Mouse (Mus musculus): ENCODE data around the gene 4931428F04Rik. TPM values are rescaled to one million over a fixed set of nuclear protein-coding genes. Genes with fewer than 3 reads are reported as not detected.

4931428F04Rik gene
- polyA plus RNA-seq, 1 experiment from 2014 or later: 126 TPM

DNA sequence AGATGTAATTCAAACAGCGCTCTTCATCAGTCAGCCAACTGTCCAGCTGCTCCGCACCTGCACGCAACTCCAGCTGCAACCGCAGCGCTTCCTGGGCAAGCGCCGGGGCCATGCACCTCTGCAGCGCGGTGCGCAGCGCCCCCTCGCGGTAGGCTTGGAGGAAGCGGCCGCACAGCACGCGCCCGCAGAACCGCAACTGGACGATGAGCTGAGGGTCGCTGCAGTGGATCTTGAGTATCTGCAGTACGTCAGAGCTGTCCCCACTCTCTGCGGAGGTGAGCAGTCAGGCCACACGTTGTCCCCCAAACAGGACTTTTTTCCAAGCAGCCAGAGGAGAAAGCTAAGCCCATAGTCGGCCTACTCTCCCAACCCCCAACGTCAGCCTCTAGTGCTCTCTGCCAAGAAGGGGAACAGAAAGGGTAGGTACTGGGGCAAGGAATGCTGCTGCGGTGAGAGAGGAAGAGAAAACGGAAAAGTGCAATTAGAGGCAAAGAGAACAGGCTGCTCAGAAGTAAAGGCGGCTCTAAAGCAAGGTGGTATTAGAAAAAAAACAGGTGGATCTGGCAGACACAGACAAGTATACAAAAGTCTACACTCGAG lies 29.8 kb downstream of the 4931428F04Rik start:
- H3K9ac ChIP-seq (ENCODE audit: low read depth, low read length): peak overlapping the region; percentile 50
- H3K27ac ChIP-seq (ENCODE audit: low read depth, low read length): no peak overlapping the region
- peak; percentile 60 for ATAC-seq
- peak overlapping the region; percentile 37 for H3K4me3 ChIP-seq (ENCODE audit: low read length)
- H3K4me1 ChIP-seq (ENCODE audit: control insufficient read depth, insufficient read depth, low read depth, low read length): peaks cover 21% of the 10 kb centered on the region
- H3K36me3 ChIP-seq (ENCODE audit: control insufficient read depth, insufficient read depth, low read length): no peaks in the 10 kb centered on the region
- 4% methylated on average over 30 of the region's 30 CpGs for WGBS
- H3K9me3 ChIP-seq (ENCODE audit: control insufficient read depth, low read length): no peaks in the 10 kb centered on the region
- H3K4me2 ChIP-seq (ENCODE audit: low read length): peak overlapping the region; percentile 65
- peaks cover 36% of the 10 kb centered on the region for H3K27me3 ChIP-seq (replicated peaks; ENCODE audit: control insufficient read depth, insufficient read depth, low read length)

- ATAC-seq: peak; percentile 38
- peaks cover 19% of the 10 kb centered on the region for H3K4me1 ChIP-seq (ENCODE audit: control insufficient read depth, insufficient read depth, low read depth, low read length)
- 3% methylated on average over 55 of the region's 55 CpGs for WGBS
These were observed 30.5 kb downstream of the 4931428F04Rik start for GRCm38 (mm10) chr8:105258911-105259720.

DNA sequence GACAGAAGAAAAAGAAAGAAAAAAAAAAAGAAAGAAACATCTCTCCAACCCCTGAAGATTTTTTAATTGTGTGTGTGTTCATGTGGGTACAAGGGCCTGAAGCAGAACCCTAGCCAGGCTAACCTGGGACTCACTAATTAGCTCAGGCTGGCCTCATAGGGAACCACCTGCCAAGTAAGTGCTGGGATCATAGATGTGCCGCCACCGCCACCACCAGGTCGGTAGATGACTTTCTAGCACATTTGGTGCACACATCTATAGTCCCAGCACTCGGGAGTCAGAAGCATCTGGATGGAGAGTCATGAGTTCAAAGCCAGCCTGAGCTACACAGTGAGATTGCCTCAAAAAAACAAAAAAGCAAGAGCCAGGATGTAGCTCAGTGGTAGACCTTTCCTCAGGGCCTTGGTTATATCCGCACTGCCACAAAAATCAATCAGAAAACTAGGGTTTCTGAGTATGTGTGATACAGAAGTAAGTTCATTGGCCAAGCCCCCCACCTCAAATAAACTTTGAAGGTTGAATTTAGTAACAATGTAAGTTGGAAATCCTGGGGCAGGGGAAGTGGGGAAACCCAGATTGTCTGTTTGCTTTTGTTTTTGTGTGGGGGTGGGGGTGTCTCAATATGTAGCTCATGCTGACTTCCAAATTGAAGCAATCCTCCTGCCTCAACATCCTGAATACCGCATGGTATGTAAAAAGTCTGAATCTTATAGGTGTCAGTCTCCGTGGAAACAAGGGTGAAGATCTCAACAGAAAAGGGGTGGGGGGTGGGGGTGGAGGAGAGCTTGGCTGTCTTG lies 32.1 kb downstream of the 4931428F04Rik start:
- H3K4me2 ChIP-seq (ENCODE audit: low read length): no peak overlapping the region
- H3K9ac ChIP-seq (ENCODE audit: low read depth, low read length): no peak overlapping the region
- no peak overlapping the region for H3K27ac ChIP-seq (ENCODE audit: low read depth, low read length)
- ATAC-seq: no peak
- WGBS: 69% methylated on average over 7 of the region's 7 CpGs
- no peak overlapping the region for H3K4me3 ChIP-seq (ENCODE audit: low read length)
- peaks cover 23% of the 10 kb centered on the region for H3K4me1 ChIP-seq (ENCODE audit: control insufficient read depth, insufficient read depth, low read depth, low read length)
- peaks cover 36% of the 10 kb centered on the region for H3K27me3 ChIP-seq (replicated peaks; ENCODE audit: control insufficient read depth, insufficient read depth, low read length)
- H3K9me3 ChIP-seq (ENCODE audit: control insufficient read depth, low read length): no peaks in the 10 kb centered on the region
- H3K36me3 ChIP-seq (ENCODE audit: control insufficient read depth, insufficient read depth, low read length): no peaks in the 10 kb centered on the region

More at GRCm38 (mm10) chr8:105258911-105259720, 30.5 kb downstream of the 4931428F04Rik start:
- Histone ChIP-seq H3K9me3 (ENCODE audit: control insufficient read depth, low read length) (no peaks in the 10 kb centered on the region), H3K36me3 (ENCODE audit: control insufficient read depth, insufficient read depth, low read length) (no peaks in the 10 kb centered on the region), H3K27ac (ENCODE audit: low read depth, low read length) (no peak overlapping the region), H3K9ac (ENCODE audit: low read depth, low read length) (peak overlapping the region; percentile 50), H3K4me2 (ENCODE audit: low read length) (peak overlapping the region; percentile 65), H3K4me3 (ENCODE audit: low read length) (peak overlapping the region; percentile 37), H3K27me3 (replicated peaks; ENCODE audit: control insufficient read depth, insufficient read depth, low read length) (peaks cover 36% of the 10 kb centered on the region)

DNA sequence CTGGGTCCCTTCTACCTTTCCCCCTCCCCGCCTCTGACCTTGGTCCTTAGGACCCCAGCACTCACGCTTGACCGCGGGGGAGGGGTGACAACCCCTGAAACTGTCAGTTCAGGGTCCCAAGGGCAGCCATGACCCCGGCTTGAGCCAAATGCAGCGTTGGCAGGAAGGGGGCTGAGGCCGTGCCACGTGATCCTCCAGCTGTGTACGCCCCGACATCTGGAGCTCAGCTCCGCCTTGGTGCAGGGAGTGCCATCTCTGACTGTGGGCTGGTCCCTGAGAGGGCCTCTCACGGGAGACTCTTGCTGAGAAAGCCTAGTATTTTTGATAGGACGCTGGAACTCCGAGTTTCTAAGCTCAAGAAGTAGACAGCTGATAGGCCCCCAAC lies 34.7 kb downstream of the 4931428F04Rik start, which contains the start of gene B3gnt9:
TSS of gene B3gnt9 (minus strand) at position 188 of the 385 bp plus-strand sequence.
- Histone ChIP-seq H3K27me3 (replicated peaks; ENCODE audit: control insufficient read depth, insufficient read depth, low read length) (peaks cover 22% of the 10 kb centered on the region), H3K27ac (ENCODE audit: low read depth, low read length) (peak within 1 kb of the TSS; percentile 69), H3K4me2 (ENCODE audit: low read length) (peak within 1 kb of the TSS; percentile 95), H3K9me3 (ENCODE audit: control insufficient read depth, low read length) (no peaks in the 10 kb centered on the region), H3K9ac (ENCODE audit: low read depth, low read length) (peak within 1 kb of the TSS; percentile 76), H3K4me1 (ENCODE audit: control insufficient read depth, insufficient read depth, low read depth, low read length) (peaks cover 22% of the 10 kb centered on the region), H3K36me3 (ENCODE audit: control insufficient read depth, insufficient read depth, low read length) (peaks cover 5% of the 10 kb centered on the region), H3K4me3 (ENCODE audit: low read length) (peak within 1 kb of the TSS; percentile 61)
- peak; percentile 25 for ATAC-seq
- 1% methylated on average over 14 of the region's 14 CpGs for WGBS

DNA sequence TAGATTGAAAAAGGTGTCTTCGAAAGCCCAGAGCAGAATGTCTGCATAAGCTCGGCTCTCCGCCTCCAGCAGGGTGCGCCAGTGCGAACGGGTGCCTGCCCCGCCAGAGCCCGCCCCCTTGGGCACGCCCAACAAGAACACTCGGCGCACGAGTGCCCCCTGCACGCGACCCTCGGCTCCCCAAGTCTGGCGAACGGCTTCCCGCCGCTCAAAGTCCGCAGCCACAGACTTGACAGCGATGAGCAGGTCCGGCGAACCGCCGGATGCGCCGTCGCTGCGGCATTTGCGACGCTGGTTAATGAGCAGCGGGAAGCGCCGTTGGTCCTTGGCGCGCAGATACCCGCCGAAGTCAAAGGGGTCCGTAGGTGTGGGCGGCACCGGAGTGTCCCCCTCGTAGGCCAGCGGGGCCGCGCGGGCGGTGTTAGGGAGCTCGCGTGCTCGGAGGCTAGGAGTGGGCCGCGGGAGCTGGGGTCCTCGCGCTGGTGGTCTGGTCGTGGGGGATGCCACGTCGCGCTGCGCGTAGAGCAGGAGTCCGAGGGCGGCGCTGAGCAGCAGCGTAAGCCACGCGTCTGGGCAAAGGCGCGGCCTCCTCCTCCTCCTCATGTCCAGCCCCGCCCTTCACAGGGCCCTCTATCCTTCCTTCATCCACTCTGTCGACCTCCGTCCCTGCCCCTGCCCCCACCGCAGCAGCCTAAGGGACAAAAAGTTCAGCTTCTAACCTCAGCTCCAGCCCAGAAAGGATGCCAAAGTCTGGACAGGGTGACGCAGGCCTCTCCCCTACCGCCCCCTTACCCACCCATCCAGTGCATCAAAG lies 35.3 kb downstream of the 4931428F04Rik start:
- Histone ChIP-seq H3K27ac (ENCODE audit: low read depth, low read length) (peak overlapping the region; percentile 69), H3K9ac (ENCODE audit: low read depth, low read length) (peak overlapping the region; percentile 76), H3K4me3 (ENCODE audit: low read length) (peak overlapping the region; percentile 61), H3K36me3 (ENCODE audit: control insufficient read depth, insufficient read depth, low read length) (peaks cover 8% of the 10 kb centered on the region), H3K9me3 (ENCODE audit: control insufficient read depth, low read length) (no peaks in the 10 kb centered on the region), H3K4me2 (ENCODE audit: low read length) (peak overlapping the region; percentile 95), H3K4me1 (ENCODE audit: control insufficient read depth, insufficient read depth, low read depth, low read length) (peaks cover 18% of the 10 kb centered on the region), H3K27me3 (replicated peaks; ENCODE audit: control insufficient read depth, insufficient read depth, low read length) (peaks cover 21% of the 10 kb centered on the region)
- WGBS: under 1% methylated on average over 70 of the region's 74 CpGs
- ATAC-seq: peak; percentile 81

DNA sequence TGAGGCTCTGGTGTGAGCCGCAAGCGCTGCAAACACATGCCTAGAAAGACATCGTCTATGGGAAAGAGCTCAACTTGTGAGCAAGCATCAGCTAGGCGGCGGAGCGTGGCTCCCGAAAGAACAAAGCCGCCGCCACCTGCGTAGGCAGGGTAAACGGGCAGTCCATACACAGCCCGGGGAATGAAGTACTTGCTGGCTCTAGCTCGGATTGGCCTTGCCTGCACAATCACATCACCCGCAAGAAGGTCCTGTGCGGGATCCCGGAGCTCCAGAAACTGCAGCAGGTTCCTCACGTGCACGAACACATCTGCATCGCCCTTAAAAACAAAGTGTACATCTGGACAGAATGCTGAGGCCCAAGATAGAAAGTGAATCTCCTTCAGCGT lies 35.9 kb downstream of the 4931428F04Rik start:
- peak overlapping the region; percentile 61 for H3K4me3 ChIP-seq (ENCODE audit: low read length)
- no peak overlapping the region for H3K27ac ChIP-seq (ENCODE audit: low read depth, low read length)
- peaks cover 12% of the 10 kb centered on the region for H3K4me1 ChIP-seq (ENCODE audit: control insufficient read depth, insufficient read depth, low read depth, low read length)
- peaks cover 17% of the 10 kb centered on the region for H3K27me3 ChIP-seq (replicated peaks; ENCODE audit: control insufficient read depth, insufficient read depth, low read length)
- peaks cover 12% of the 10 kb centered on the region for H3K36me3 ChIP-seq (ENCODE audit: control insufficient read depth, insufficient read depth, low read length)
- peak overlapping the region; percentile 95 for H3K4me2 ChIP-seq (ENCODE audit: low read length)
- WGBS: 31% methylated on average over 20 of the region's 20 CpGs
- peak overlapping the region; percentile 76; the same call in 1 of the 2 replicates for H3K9ac ChIP-seq (ENCODE audit: low read depth, low read length)
- peak; percentile 25; the same call in 1 of the 2 replicates for ATAC-seq
- no peaks in the 10 kb centered on the region for H3K9me3 ChIP-seq (ENCODE audit: control insufficient read depth, low read length)

GRCm38 (mm10) chr8:105252680-105253537 lies 36.8 kb downstream of the 4931428F04Rik start:
- H3K27ac ChIP-seq (ENCODE audit: low read depth, low read length): no peak overlapping the region
- no peak for ATAC-seq
- H3K9me3 ChIP-seq (ENCODE audit: control insufficient read depth, low read length): no peaks in the 10 kb centered on the region
- 93% methylated on average over 10 of the region's 10 CpGs for WGBS
- H3K36me3 ChIP-seq (ENCODE audit: control insufficient read depth, insufficient read depth, low read length): peaks cover 14% of the 10 kb centered on the region
- H3K4me1 ChIP-seq (ENCODE audit: control insufficient read depth, insufficient read depth, low read depth, low read length): peaks cover 9% of the 10 kb centered on the region
- H3K27me3 ChIP-seq (replicated peaks; ENCODE audit: control insufficient read depth, insufficient read depth, low read length): peaks cover 9% of the 10 kb centered on the region
- no peak overlapping the region for H3K9ac ChIP-seq (ENCODE audit: low read depth, low read length)
- H3K4me3 ChIP-seq (ENCODE audit: low read length): no peak overlapping the region
- H3K4me2 ChIP-seq (ENCODE audit: low read length): no peak overlapping the region

DNA sequence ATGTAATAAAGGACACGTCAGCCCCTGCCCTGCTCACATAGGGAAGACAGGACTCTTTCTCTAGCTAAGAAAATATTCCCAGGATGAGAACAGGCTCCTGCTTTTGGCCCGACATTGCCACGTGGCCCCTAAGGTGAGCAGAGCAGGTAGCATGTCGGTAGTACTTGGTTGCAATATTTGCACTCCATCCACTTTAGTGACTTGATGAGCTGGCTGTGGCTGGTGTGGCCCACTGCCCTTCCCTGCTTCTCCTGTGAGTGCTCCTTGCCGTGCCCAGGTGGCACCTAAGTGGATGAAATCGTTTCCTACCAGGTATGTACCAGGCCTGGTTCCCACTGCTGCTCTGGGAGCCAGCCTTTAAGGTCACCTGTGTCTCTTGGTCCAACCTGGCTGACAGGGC lies 37.7 kb downstream of the 4931428F04Rik start:
- H3K9ac ChIP-seq (ENCODE audit: low read depth, low read length): no peak overlapping the region
- WGBS: 92% methylated on average over 6 of the region's 6 CpGs
- ATAC-seq: no peak
- H3K4me2 ChIP-seq (ENCODE audit: low read length): no peak overlapping the region
- H3K4me3 ChIP-seq (ENCODE audit: low read length): no peak overlapping the region
- no peak overlapping the region for H3K27ac ChIP-seq (ENCODE audit: low read depth, low read length)
- peaks cover 9% of the 10 kb centered on the region for H3K4me1 ChIP-seq (ENCODE audit: control insufficient read depth, insufficient read depth, low read depth, low read length)
- no peaks in the 10 kb centered on the region for H3K9me3 ChIP-seq (ENCODE audit: control insufficient read depth, low read length)
- H3K36me3 ChIP-seq (ENCODE audit: control insufficient read depth, insufficient read depth, low read length): peaks cover 14% of the 10 kb centered on the region
- 0 out of 2 replicates have a peak, but pooled peaks cover 3% of the 10 kb centered on the region for H3K27me3 ChIP-seq (replicated peaks; ENCODE audit: control insufficient read depth, insufficient read depth, low read length)

Measured in hindbrain, embryonic 16.5 days (tissue).